Mouse (Mus musculus) megakaryocyte, adult 5-6 weeks (primary cell): ENCODE measurements around the gene Dnajc15. TPM values are rescaled to one million over a fixed set of nuclear protein-coding genes. Genes with fewer than 3 reads are reported as not detected.

Experiments used
- ATAC-seq: 2 replicates; pipeline ENCODE4 v1.8.0; 2016; ENCODE audit warnings: mild to moderate bottlenecking, inconsistent platforms; ENCODE audit not compliant: poor library complexity, severe bottlenecking
- total RNA-seq, 2 experiments: library from RNA; stranded (forward) in 1 of 2; stranded (reverse) in 1 of 2; fragments of 153-499, 151-499 nt in 1 of 2; fragments of 221-1000, 200-1000 nt in 1 of 2; gene quantifications; 2 replicates each; pipeline versions ENCODE4 v1.2.3 to v1.2.4; 2015 to 2017

Dnajc15 gene
- total RNA-seq (2015) (79.2 and 108 TPM in 2 replicates), total RNA-seq (2017) (62.0 and 70.3 TPM in 2 replicates)

- ATAC-seq: peak; percentile 84
These were observed at the start of gene Dnajc15 for GRCm38 (mm10) chr14:77874304-77875241. Gene Dnajc15 (minus strand): TSS chr14:77875125.

GRCm38 (mm10) chr14:77923076-77923865 lies 48.3 kb upstream of the Dnajc15 start:
- ATAC-seq: peak; percentile 55

- ATAC-seq: no peak
These were observed 46.7 kb upstream of the Dnajc15 start for GRCm38 (mm10) chr14:77921641-77922040.

- ATAC-seq: no peak
These were observed 40.9 kb upstream of the Dnajc15 start for GRCm38 (mm10) chr14:77915776-77916175.

- ATAC-seq: no peak
These were observed 31.7 kb upstream of the Dnajc15 start for GRCm38 (mm10) chr14:77906586-77906985.

GRCm38 (mm10) chr14:77905466-77905865 lies 30.5 kb upstream of the Dnajc15 start:
- no peak for ATAC-seq

GRCm38 (mm10) chr14:77904171-77904762 lies 29.3 kb upstream of the Dnajc15 start, which contains the start of gene Epsti1:
Gene Epsti1 (plus strand): TSS chr14:77904239.
- ATAC-seq: peak; percentile 90

- ATAC-seq: no peak
These were observed 27.6 kb upstream of the Dnajc15 start for GRCm38 (mm10) chr14:77902541-77902940.

- ATAC-seq: no peak
These were observed 21.0 kb upstream of the Dnajc15 start for GRCm38 (mm10) chr14:77895951-77896350.

- peak; percentile 39; the same call in 1 of the 2 replicates for ATAC-seq
These were observed 15.0 kb upstream of the Dnajc15 start for GRCm38 (mm10) chr14:77889911-77890310.

- ATAC-seq: peak; percentile 92
These were observed 12.0 kb upstream of the Dnajc15 start for GRCm38 (mm10) chr14:77886941-77887340.

- ATAC-seq: no peak
These were observed 11.5 kb upstream of the Dnajc15 start for GRCm38 (mm10) chr14:77886376-77886775.

GRCm38 (mm10) chr14:77882669-77883068 lies 7.7 kb upstream of the Dnajc15 start:
- ATAC-seq: no peak

GRCm38 (mm10) chr14:77881998-77882397 lies 7.1 kb upstream of the Dnajc15 start:
- ATAC-seq: no peak

- ATAC-seq: peak; percentile 83
These were observed 3.0 kb upstream of the Dnajc15 start for GRCm38 (mm10) chr14:77877876-77878275.

- ATAC-seq: no peak
These were observed 1.3 kb upstream of the Dnajc15 start for GRCm38 (mm10) chr14:77876199-77876598.

GRCm38 (mm10) chr14:77871380-77871975 lies 3.4 kb downstream of the Dnajc15 start:
- peak; percentile 50 for ATAC-seq

- ATAC-seq: peak; percentile 22
These were observed 4.0 kb downstream of the Dnajc15 start for GRCm38 (mm10) chr14:77870926-77871325.

GRCm38 (mm10) chr14:77867601-77868000 lies 7.3 kb downstream of the Dnajc15 start:
- no peak for ATAC-seq

GRCm38 (mm10) chr14:77864510-77864909 lies 10.4 kb downstream of the Dnajc15 start:
- peak; percentile 23; the same call in 1 of the 2 replicates for ATAC-seq
